Comparison of ENCODE assay signal across 13 mouse cellular contexts in the genomic region with DNA sequence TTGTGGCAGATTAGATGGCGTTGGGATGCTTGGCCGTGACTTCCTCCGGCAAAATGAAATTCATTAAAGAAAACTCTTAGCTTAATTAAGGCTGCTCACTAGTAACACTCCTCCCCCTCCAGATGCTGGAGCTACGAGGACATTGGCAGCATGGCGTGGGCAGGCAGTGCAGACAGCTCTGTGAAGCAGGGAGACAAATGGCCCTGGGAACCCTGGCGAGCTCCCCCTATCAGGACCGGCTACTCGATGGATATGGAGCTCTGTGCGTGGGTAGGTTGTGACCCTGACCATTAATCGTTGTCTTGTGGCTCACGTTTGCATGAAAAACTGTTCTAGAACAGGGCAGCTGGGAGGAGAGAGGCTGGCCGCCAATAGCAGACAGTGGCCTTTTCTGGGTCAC.
DNase-seq lines count a peak whose midpoint lies in the region; ATAC-seq and TF ChIP-seq lines count a peak whose summit lies in the region.
"Had no signal": no experiment of that assay in that cellular context is flagged by ENCODE, and none has a peak within 500 bp of the region (broad histone marks: within the 10 kb centered on the region; RNA-seq: fewer than 3 reads in every experiment).

No protein-coding gene starts in this region.

- no peak overlapping the region for H3K4me3 ChIP-seq in forebrain, postnatal 0 days (ENCODE audit: low read depth, low read length)
- H3K4me3 ChIP-seq in forebrain, embryonic 12.5 days (replicated peaks) = no peak overlapping the region
- no peak overlapping the region for H3K4me3 ChIP-seq in intestine, embryonic 16.5 days (ENCODE audit: low read length)

- no peak overlapping the region for H3K27ac ChIP-seq in forebrain, postnatal 0 days (ENCODE audit: low read depth, low read length)
- H3K27ac ChIP-seq in forebrain, embryonic 12.5 days = no peak overlapping the region
- H3K27ac ChIP-seq in intestine, embryonic 16.5 days (ENCODE audit: low read length) = no peak overlapping the region

- no peaks in the 10 kb centered on the region for H3K9me3 ChIP-seq in forebrain, postnatal 0 days (ENCODE audit: low read length)
- H3K9me3 ChIP-seq in forebrain, embryonic 12.5 days = no peaks in the 10 kb centered on the region
- H3K9me3 ChIP-seq in intestine, embryonic 16.5 days (ENCODE audit: control insufficient read depth, low read length) = no peaks in the 10 kb centered on the region

- H3K4me1 ChIP-seq in forebrain, postnatal 0 days (ENCODE audit: insufficient read depth) = no peaks in the 10 kb centered on the region
- H3K4me1 ChIP-seq in forebrain, embryonic 12.5 days = 0 out of 2 replicates have a peak, but pooled peaks cover 3% of the 10 kb centered on the region
- no peaks in the 10 kb centered on the region for H3K4me1 ChIP-seq in intestine, embryonic 16.5 days (ENCODE audit: control insufficient read depth, insufficient read depth, low read length)

- WGBS in forebrain, postnatal 0 days = 55% methylated on average over 12 of the region's 12 CpGs
- WGBS in forebrain, embryonic 12.5 days = 77% methylated on average over 12 of the region's 12 CpGs
- WGBS in intestine, embryonic 16.5 days = 55% methylated on average over 12 of the region's 12 CpGs

- no peak overlapping the region for H3K4me2 ChIP-seq in forebrain, postnatal 0 days (ENCODE audit: low read depth)
- H3K4me2 ChIP-seq in forebrain, embryonic 12.5 days = no peak overlapping the region
- H3K4me2 ChIP-seq in intestine, embryonic 16.5 days (ENCODE audit: low read depth, low read length) = no peak overlapping the region

- H3K36me3 ChIP-seq in forebrain, postnatal 0 days (ENCODE audit: insufficient read depth) = no peaks in the 10 kb centered on the region
- no peaks in the 10 kb centered on the region for H3K36me3 ChIP-seq in forebrain, embryonic 12.5 days (replicated peaks)
- H3K36me3 ChIP-seq in intestine, embryonic 16.5 days (ENCODE audit: control insufficient read depth, insufficient read depth, low read length) = no peaks in the 10 kb centered on the region

- no peak for DNase-seq in forebrain, postnatal 0 days
- DNase-seq in layer of hippocampus, adult 18-20 months (ENCODE audit: low spot score in 2 of 2) = peak; percentile 3 to 39
- no peak for DNase-seq in layer of hippocampus, adult 9-10 months (ENCODE audit: low spot score)
- DNase-seq in urinary bladder, postnatal 4 days (ENCODE audit: low spot score in 2 of 2) = peak; percentile 18 to 54
- DNase-seq in urinary bladder, postnatal 36 days (ENCODE audit: low spot score in 2 of 2) = no peak
- no peak for DNase-seq in gastrocnemius, adult 18-20 months (ENCODE audit: low spot score)
- DNase-seq: cerebellum, postnatal 14 days; heart, postnatal 10 days; kidney, adult 2 months; lung, adult 2 months; thymus, adult 2 months had no signal

- no peak overlapping the region for H3K9ac ChIP-seq in forebrain, postnatal 0 days
- H3K9ac ChIP-seq in forebrain, embryonic 12.5 days = no peak overlapping the region
- no peak overlapping the region for H3K9ac ChIP-seq in intestine, embryonic 16.5 days (ENCODE audit: low read depth, low read length)

- H3K27me3 ChIP-seq in forebrain, postnatal 0 days (ENCODE audit: insufficient read depth, low read length) = no peaks in the 10 kb centered on the region
- H3K27me3 ChIP-seq in forebrain, embryonic 12.5 days = no peaks in the 10 kb centered on the region
- no peaks in the 10 kb centered on the region for H3K27me3 ChIP-seq in intestine, embryonic 16.5 days (replicated peaks; ENCODE audit: control insufficient read depth, insufficient read depth, low read length)

- no peak for TF ChIP-seq CTCF in forebrain, postnatal 0 days (IDR thresholded peaks at IDR 0.05; ENCODE audit: low read depth)

- ATAC-seq in forebrain, postnatal 0 days = peak; percentile 40
- ATAC-seq in forebrain, embryonic 12.5 days (ENCODE audit: low FRiP score) = no peak
- ATAC-seq in intestine, embryonic 16.5 days = no peak

Comparison
In these comparisons a context has a peak if more than half of its experiments do, and no peak if none do; other contexts are left out.
1. DNase-seq: peak in layer of hippocampus, adult 18-20 months (2 of 2) and urinary bladder, postnatal 4 days (2 of 2); none in forebrain, postnatal 0 days (single experiment), layer of hippocampus, adult 9-10 months (single experiment), urinary bladder, postnatal 36 days (0 of 2) and gastrocnemius, adult 18-20 months (single experiment).